Mouse (Mus musculus): ENCODE data around the gene Emb.

Gene Emb

GRCm38 (mm10) chr13:117220501-117221321 is 12.4 kb downstream of the Emb start, which contains the start of gene Gm17509:
TSS of gene Gm17509 (minus strand) at chr13:117221075.
- peak; percentile 79 for DNase-seq (ENCODE audit: low spot score)

- DNase-seq (ENCODE audit: low spot score): no peak
Observed at GRCm38 (mm10) chr13:117223125-117223524, 14.8 kb downstream of the Emb start.

GRCm38 (mm10) chr13:117224901-117225300 is 16.6 kb downstream of the Emb start:
- DNase-seq (ENCODE audit: low spot score): no peak

- DNase-seq (ENCODE audit: low spot score): no peak
Observed at GRCm38 (mm10) chr13:117225561-117225960, 17.2 kb downstream of the Emb start.

GRCm38 (mm10) chr13:117230371-117231110 is 22.2 kb downstream of the Emb start:
- no peak for DNase-seq (ENCODE audit: low spot score)

GRCm38 (mm10) chr13:117233808-117234207 is 25.5 kb downstream of the Emb start:
- no peak for DNase-seq (ENCODE audit: low spot score)

GRCm38 (mm10) chr13:117234486-117234885 is 26.1 kb downstream of the Emb start:
- DNase-seq (ENCODE audit: low spot score): no peak

- DNase-seq (ENCODE audit: low spot score): no peak
Observed at GRCm38 (mm10) chr13:117235530-117236212, 27.3 kb downstream of the Emb start.

- DNase-seq (ENCODE audit: low spot score): no peak
Observed at GRCm38 (mm10) chr13:117237111-117237510, 28.8 kb downstream of the Emb start.

GRCm38 (mm10) chr13:117242063-117242462 is 33.7 kb downstream of the Emb start:
- DNase-seq (ENCODE audit: low spot score): peak; percentile 56

GRCm38 (mm10) chr13:117242621-117243020 is 34.3 kb downstream of the Emb start:
- DNase-seq (ENCODE audit: low spot score): peak; percentile 42

GRCm38 (mm10) chr13:117260704-117261103 is 52.4 kb downstream of the Emb start:
- peak; percentile 36 for DNase-seq (ENCODE audit: low spot score)

GRCm38 (mm10) chr13:117266156-117266555 is 57.8 kb downstream of the Emb start:
- no peak for DNase-seq (ENCODE audit: low spot score)

- DNase-seq (ENCODE audit: low spot score): no peak
Observed at GRCm38 (mm10) chr13:117267963-117268362, 59.6 kb downstream of the Emb start.

- DNase-seq (ENCODE audit: low spot score): peak; percentile 84
Observed at GRCm38 (mm10) chr13:117284036-117284435, 75.7 kb downstream of the Emb start.

GRCm38 (mm10) chr13:117286939-117287338 is 78.6 kb downstream of the Emb start:
- peak; percentile 40 for DNase-seq (ENCODE audit: low spot score)

- no peak for DNase-seq (ENCODE audit: low spot score)
Observed at GRCm38 (mm10) chr13:117287400-117287799, 79.1 kb downstream of the Emb start.

GRCm38 (mm10) chr13:117289494-117290270 is 81.3 kb downstream of the Emb start:
- peak; percentile 38 for DNase-seq (ENCODE audit: low spot score)

GRCm38 (mm10) chr13:117311446-117312225 is 103.3 kb downstream of the Emb start:
- peak; percentile 69 for DNase-seq (ENCODE audit: low spot score)

All from T-cell, adult 2 months (primary cell).